Mouse (Mus musculus): ENCODE results near the gene Nwd1. TPM values are rescaled to one million over a fixed set of nuclear protein-coding genes. Genes with fewer than 3 reads are reported as not detected.

The Nwd1 gene
- total and polyA plus RNA-seq, 2 experiments from 2014 or later: 2.6 to 36.3 TPM

DNA sequence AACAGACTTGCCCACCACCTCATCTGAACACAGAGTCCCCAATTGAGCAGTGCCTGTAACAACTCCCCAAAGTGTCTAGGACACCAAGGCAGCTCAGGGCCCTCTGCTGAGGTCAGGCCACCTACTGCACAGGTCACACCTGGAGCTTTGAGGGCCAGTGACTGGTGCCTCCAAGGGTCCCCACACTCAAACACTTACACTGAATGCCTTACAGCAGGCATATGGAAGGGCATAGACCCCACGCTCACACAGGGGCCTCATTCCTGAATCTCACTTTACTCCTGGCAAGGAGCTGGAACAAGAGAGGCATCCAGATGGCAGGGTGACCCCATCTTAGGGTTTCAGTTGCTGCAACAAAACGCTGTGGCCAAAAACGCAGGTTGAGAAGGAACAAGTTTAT, 113.7 kb downstream of the Nwd1 start:
- ATAC-seq (ENCODE audit: low FRiP score): no peak
- no peak overlapping the region for H3K9ac ChIP-seq (replicated peaks; ENCODE audit: low read length, poor library complexity, severe bottlenecking)
- no peaks in the 10 kb centered on the region for H3K4me1 ChIP-seq (ENCODE audit: insufficient read depth, low read length)
- 94% methylated on average over 3 of the region's 3 CpGs for WGBS
- no peak for TF ChIP-seq CTCF (IDR thresholded peaks at IDR 0.05)
- no peaks in the 10 kb centered on the region for H3K27me3 ChIP-seq (ENCODE audit: insufficient read depth, low read length)
- no peak overlapping the region for H3K4me3 ChIP-seq (ENCODE audit: low read depth, low read length)
- no peak overlapping the region for H3K4me2 ChIP-seq (ENCODE audit: low read depth, low read length, poor library complexity, severe bottlenecking)
- no peak for DNase-seq (ENCODE audit: low spot score)
- peaks cover 27% of the 10 kb centered on the region for H3K36me3 ChIP-seq (ENCODE audit: insufficient read depth, low read length)
- H3K9me3 ChIP-seq (ENCODE audit: low read length): no peaks in the 10 kb centered on the region
- H3K27ac ChIP-seq (ENCODE audit: low read depth, low read length): no peak overlapping the region

GRCm38 (mm10) chr8:72761322-72762051, 115.0 kb downstream of the Nwd1 start, which contains the start of gene F2rl3:
Gene F2rl3 (plus strand): TSS chr8:72761880.
- WGBS: 85% methylated on average over 7 of the region's 7 CpGs
- no peak within 1 kb of the TSS for H3K27ac ChIP-seq (ENCODE audit: low read depth, low read length)
- H3K9ac ChIP-seq (replicated peaks; ENCODE audit: low read length, poor library complexity, severe bottlenecking): no peak within 1 kb of the TSS
- H3K4me3 ChIP-seq (ENCODE audit: low read depth, low read length): no peak within 1 kb of the TSS
- no peak for TF ChIP-seq CTCF (IDR thresholded peaks at IDR 0.05)
- DNase-seq (ENCODE audit: low spot score) (no peak), ATAC-seq (ENCODE audit: low FRiP score) (no peak)
- no peak within 1 kb of the TSS for H3K4me2 ChIP-seq (ENCODE audit: low read depth, low read length, poor library complexity, severe bottlenecking)
- no peaks in the 10 kb centered on the region for H3K27me3 ChIP-seq (ENCODE audit: insufficient read depth, low read length)
- peaks cover 17% of the 10 kb centered on the region for H3K36me3 ChIP-seq (ENCODE audit: insufficient read depth, low read length)
- H3K9me3 ChIP-seq (ENCODE audit: low read length): no peaks in the 10 kb centered on the region
- no peaks in the 10 kb centered on the region for H3K4me1 ChIP-seq (ENCODE audit: insufficient read depth, low read length)

DNA sequence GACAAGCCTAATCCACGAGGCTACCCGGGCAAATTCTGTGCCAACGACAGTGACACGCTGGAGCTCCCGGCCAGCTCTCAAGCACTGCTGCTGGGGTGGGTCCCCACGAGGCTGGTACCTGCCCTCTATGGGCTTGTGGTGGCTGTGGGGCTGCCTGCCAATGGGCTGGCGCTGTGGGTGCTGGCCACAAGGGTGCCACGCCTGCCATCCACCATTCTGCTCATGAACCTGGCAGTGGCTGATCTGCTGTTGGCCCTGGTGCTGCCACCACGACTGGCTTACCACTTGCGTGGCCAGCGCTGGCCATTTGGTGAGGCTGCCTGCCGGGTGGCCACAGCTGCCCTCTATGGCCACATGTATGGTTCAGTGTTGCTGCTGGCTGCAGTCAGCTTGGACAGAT, 115.8 kb downstream of the Nwd1 start:
- H3K27ac ChIP-seq (ENCODE audit: low read depth, low read length): no peak overlapping the region
- WGBS: 86% methylated on average over 12 of the region's 12 CpGs
- H3K4me3 ChIP-seq (ENCODE audit: low read depth, low read length): no peak overlapping the region
- H3K4me2 ChIP-seq (ENCODE audit: low read depth, low read length, poor library complexity, severe bottlenecking): no peak overlapping the region
- H3K27me3 ChIP-seq (ENCODE audit: insufficient read depth, low read length): no peaks in the 10 kb centered on the region
- no peak for ATAC-seq (ENCODE audit: low FRiP score)
- no peaks in the 10 kb centered on the region for H3K9me3 ChIP-seq (ENCODE audit: low read length)
- H3K4me1 ChIP-seq (ENCODE audit: insufficient read depth, low read length): no peaks in the 10 kb centered on the region
- peaks cover 9% of the 10 kb centered on the region for H3K36me3 ChIP-seq (ENCODE audit: insufficient read depth, low read length)
- H3K9ac ChIP-seq (replicated peaks; ENCODE audit: low read length, poor library complexity, severe bottlenecking): no peak overlapping the region
- no peak for TF ChIP-seq CTCF (IDR thresholded peaks at IDR 0.05)
- no peak for DNase-seq (ENCODE audit: low spot score)

- Histone ChIP-seq H3K4me3 (ENCODE audit: low read depth, low read length) (no peak overlapping the region), H3K27ac (ENCODE audit: low read depth, low read length) (no peak overlapping the region), H3K9me3 (ENCODE audit: low read length) (no peaks in the 10 kb centered on the region), H3K36me3 (ENCODE audit: insufficient read depth, low read length) (no peaks in the 10 kb centered on the region), H3K27me3 (ENCODE audit: insufficient read depth, low read length) (no peaks in the 10 kb centered on the region), H3K4me1 (ENCODE audit: insufficient read depth, low read length) (no peaks in the 10 kb centered on the region), H3K9ac (replicated peaks; ENCODE audit: low read length, poor library complexity, severe bottlenecking) (no peak overlapping the region), H3K4me2 (ENCODE audit: low read depth, low read length, poor library complexity, severe bottlenecking) (no peak overlapping the region)
- DNase-seq (ENCODE audit: low spot score) (no peak), ATAC-seq (ENCODE audit: low FRiP score) (no peak)
- WGBS: 75% methylated on average over 4 of the region's 4 CpGs
- no peak for TF ChIP-seq CTCF (IDR thresholded peaks at IDR 0.05)
Measured at GRCm38 (mm10) chr8:72765696-72766095, 119.2 kb downstream of the Nwd1 start.

- Histone ChIP-seq H3K27me3 (ENCODE audit: insufficient read depth, low read length) (no peaks in the 10 kb centered on the region), H3K4me1 (ENCODE audit: insufficient read depth, low read length) (no peaks in the 10 kb centered on the region), H3K4me2 (ENCODE audit: low read depth, low read length, poor library complexity, severe bottlenecking) (no peak overlapping the region), H3K4me3 (ENCODE audit: low read depth, low read length) (no peak overlapping the region), H3K36me3 (ENCODE audit: insufficient read depth, low read length) (no peaks in the 10 kb centered on the region), H3K9me3 (ENCODE audit: low read length) (no peaks in the 10 kb centered on the region), H3K9ac (replicated peaks; ENCODE audit: low read length, poor library complexity, severe bottlenecking) (no peak overlapping the region), H3K27ac (ENCODE audit: low read depth, low read length) (no peak overlapping the region)
- TF ChIP-seq CTCF (IDR thresholded peaks at IDR 0.05): no peak
- WGBS: 16% methylated on average over 7 of the region's 7 CpGs
- ATAC-seq (ENCODE audit: low FRiP score): no peak
- peak; percentile 15 for DNase-seq (ENCODE audit: low spot score)
Measured at GRCm38 (mm10) chr8:72766777-72767176, 120.3 kb downstream of the Nwd1 start.

Small RNA genes lying within 50 kb of the gene (microRNA-seq; reads per million reads assigned to microRNA genes)
- not detected for gene Gm26237 (ENCODE audit: borderline number of aligned reads)

Other genes starting within 250 kb of the Nwd1 start
- gene Eps15l1, start 225.3 kb upstream of the Nwd1 start, total RNA-seq (2014; rRNA removed): 65.7 and 66.4 TPM in 2 replicates
- 51.3 and 51.9 TPM in 2 replicates for gene Eps15l1, start 225.3 kb upstream of the Nwd1 start, polyA plus RNA-seq (2015; fragmentation: Nextera tagmentation; extraction: Ambion mirVana)
- gene Calr3, start 202.8 kb upstream of the Nwd1 start, total RNA-seq (2014; rRNA removed): 0.28 and 0.77 TPM in 2 replicates
- 1.0 and 1.2 TPM in 2 replicates for gene Calr3, start 202.8 kb upstream of the Nwd1 start, polyA plus RNA-seq (2015; fragmentation: Nextera tagmentation; extraction: Ambion mirVana)
- gene 1700030K09Rik, start 202.8 kb upstream of the Nwd1 start, total RNA-seq (2014; rRNA removed): 8.7 and 8.9 TPM in 2 replicates
- gene 1700030K09Rik, start 202.8 kb upstream of the Nwd1 start, polyA plus RNA-seq (2015; fragmentation: Nextera tagmentation; extraction: Ambion mirVana): 14.7 TPM in 2 replicates
- 33.4 and 51.4 TPM in 2 replicates for gene Cherp, start 171.5 kb upstream of the Nwd1 start, total RNA-seq (2014; rRNA removed)
- gene Cherp, start 171.5 kb upstream of the Nwd1 start, polyA plus RNA-seq (2015; fragmentation: Nextera tagmentation; extraction: Ambion mirVana): 44.5 and 50.9 TPM in 2 replicates
- 47.7 and 69.4 TPM in 2 replicates for gene Slc35e1, start 154.1 kb upstream of the Nwd1 start, total RNA-seq (2014; rRNA removed)
- gene Slc35e1, start 154.1 kb upstream of the Nwd1 start, polyA plus RNA-seq (2015; fragmentation: Nextera tagmentation; extraction: Ambion mirVana): 11.1 and 12.0 TPM in 2 replicates
- 16.2 and 17.8 TPM in 2 replicates for gene Med26, start 98.4 kb upstream of the Nwd1 start, total RNA-seq (2014; rRNA removed)
- 17.4 and 19.1 TPM in 2 replicates for gene Med26, start 98.4 kb upstream of the Nwd1 start, polyA plus RNA-seq (2015; fragmentation: Nextera tagmentation; extraction: Ambion mirVana)
- 89.0 and 99.9 TPM in 2 replicates for gene Smim7, start 75.6 kb upstream of the Nwd1 start, total RNA-seq (2014; rRNA removed)
- 155 and 156 TPM in 2 replicates for gene Smim7, start 75.6 kb upstream of the Nwd1 start, polyA plus RNA-seq (2015; fragmentation: Nextera tagmentation; extraction: Ambion mirVana)
- gene Tmem38a, start 74.7 kb upstream of the Nwd1 start, total RNA-seq (2014; rRNA removed): 64.6 and 73.7 TPM in 2 replicates
- gene Tmem38a, start 74.7 kb upstream of the Nwd1 start, polyA plus RNA-seq (2015; fragmentation: Nextera tagmentation; extraction: Ambion mirVana): 36.7 and 44.7 TPM in 2 replicates
- gene Sin3b, start 76.6 kb downstream of the Nwd1 start, total RNA-seq (2014; rRNA removed): 210 and 256 TPM in 2 replicates
- gene Sin3b, start 76.6 kb downstream of the Nwd1 start, polyA plus RNA-seq (2015; fragmentation: Nextera tagmentation; extraction: Ambion mirVana): 231 and 234 TPM in 2 replicates
- gene F2rl3, start 115.2 kb downstream of the Nwd1 start, total RNA-seq (2014; rRNA removed): 0.28 and 0.49 TPM in 2 replicates
- gene F2rl3, start 115.2 kb downstream of the Nwd1 start, polyA plus RNA-seq (2015; fragmentation: Nextera tagmentation; extraction: Ambion mirVana): 0.28 and 0.34 TPM in 2 replicates